Mouse (Mus musculus): ENCODE measurements around the gene Tcf20. TPM values are rescaled to one million over a fixed set of nuclear protein-coding genes. Genes with fewer than 3 reads are reported as not detected.

Tcf20 gene
- total and polyA plus RNA-seq, 2 experiments from 2014 or later = 3.0 to 36.7 TPM

DNA sequence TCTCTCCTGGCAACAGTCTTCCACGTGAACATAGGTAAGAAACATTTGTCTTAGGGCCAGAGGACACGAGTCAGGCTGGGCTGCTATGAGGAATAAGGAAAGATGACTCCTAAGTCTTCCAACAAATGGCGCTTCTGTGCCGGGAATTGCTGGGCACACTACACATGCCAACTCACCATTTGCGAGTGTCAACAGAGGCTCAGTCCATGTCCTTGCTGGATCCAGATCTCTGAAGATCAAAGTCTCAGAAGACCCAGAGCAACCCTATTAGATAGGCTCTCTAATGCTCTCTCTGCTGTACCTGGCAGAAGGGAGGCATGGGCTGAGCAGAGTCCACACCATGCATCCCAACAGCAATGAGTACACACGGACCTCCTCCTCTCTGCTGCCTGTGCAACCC lies 222.8 kb downstream of the Tcf20 start:
- Histone ChIP-seq H3K4me3 (ENCODE audit: low read depth, low read length) (no peak overlapping the region), H3K9me3 (replicated peaks; ENCODE audit: control insufficient read depth, low read length) (no peaks in the 10 kb centered on the region), H3K36me3 (replicated peaks; ENCODE audit: control insufficient read depth, insufficient read depth, low read length) (no peaks in the 10 kb centered on the region), H3K4me1 (ENCODE audit: control insufficient read depth, insufficient read depth) (no peaks in the 10 kb centered on the region), H3K4me2 (ENCODE audit: low read depth, low read length) (no peak overlapping the region), H3K27me3 (ENCODE audit: control insufficient read depth, insufficient read depth, low read length) (no peaks in the 10 kb centered on the region), H3K9ac (replicated peaks; ENCODE audit: low read depth, low read length) (no peak overlapping the region), H3K27ac (ENCODE audit: low read depth) (no peak overlapping the region)
- 72% methylated on average over 6 of the region's 6 CpGs for WGBS
- no peak for TF ChIP-seq EP300 (IDR thresholded peaks at IDR 0.05; ENCODE audit: low read depth)
- no peak for TF ChIP-seq CTCF (IDR thresholded peaks at IDR 0.05; ENCODE audit: low read depth)
- no peak for DNase-seq (ENCODE audit: low spot score)
- no peak for ATAC-seq (ENCODE audit: insufficient read depth, low read depth)

DNA sequence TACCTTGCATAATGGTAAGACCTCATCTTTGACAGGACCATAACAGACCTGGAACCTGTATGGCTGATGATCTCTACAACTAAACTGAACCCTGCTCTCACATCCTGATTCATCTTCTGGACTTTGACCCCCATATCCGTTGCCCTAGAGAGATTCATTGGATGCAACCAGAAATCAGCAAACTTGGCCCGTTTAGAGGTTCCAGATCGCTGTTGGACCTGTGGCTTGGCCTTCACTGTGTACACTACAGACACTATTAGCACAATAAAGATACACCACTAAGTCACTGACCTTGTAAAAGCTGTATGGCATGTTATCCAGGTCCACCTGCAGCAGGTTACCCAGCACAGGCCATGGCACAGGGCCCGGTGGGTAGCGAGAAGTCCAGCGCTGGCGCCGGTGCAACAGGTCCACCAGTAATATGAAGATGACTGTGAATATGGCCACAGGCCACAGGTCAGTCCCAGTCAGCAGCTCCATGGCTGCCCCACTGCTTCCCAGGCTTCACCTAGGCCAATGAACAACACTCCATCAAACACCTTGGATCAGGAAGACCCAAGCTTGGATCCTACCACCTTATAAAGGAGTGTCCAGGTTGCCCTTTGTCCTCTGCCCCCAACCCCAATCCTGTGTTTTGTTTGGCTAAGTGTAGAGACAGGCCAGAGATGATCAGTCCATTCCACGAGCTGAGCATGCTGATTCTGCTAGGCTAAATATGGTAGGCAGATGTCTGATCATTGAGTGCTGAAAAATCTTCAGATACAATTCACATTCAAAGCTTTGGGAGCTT lies 223.8 kb downstream of the Tcf20 start, which contains the start of gene Cyp2d40:
TSS of gene Cyp2d40 (minus strand) at position 553 of the 790 bp plus-strand sequence.
- no peak within 1 kb of the TSS for H3K9ac ChIP-seq (replicated peaks; ENCODE audit: low read depth, low read length)
- no peaks in the 10 kb centered on the region for H3K27me3 ChIP-seq (ENCODE audit: control insufficient read depth, insufficient read depth, low read length)
- no peak within 1 kb of the TSS for H3K4me3 ChIP-seq (ENCODE audit: low read depth, low read length)
- DNase-seq (ENCODE audit: low spot score) = no peak
- H3K4me2 ChIP-seq (ENCODE audit: low read depth, low read length) = no peak within 1 kb of the TSS
- no peaks in the 10 kb centered on the region for H3K36me3 ChIP-seq (replicated peaks; ENCODE audit: control insufficient read depth, insufficient read depth, low read length)
- no peak for ATAC-seq (ENCODE audit: insufficient read depth, low read depth)
- H3K4me1 ChIP-seq (ENCODE audit: control insufficient read depth, insufficient read depth) = no peaks in the 10 kb centered on the region
- no peak within 1 kb of the TSS for H3K27ac ChIP-seq (ENCODE audit: low read depth)
- WGBS = 84% methylated on average over 9 of the region's 9 CpGs
- no peaks in the 10 kb centered on the region for H3K9me3 ChIP-seq (replicated peaks; ENCODE audit: control insufficient read depth, low read length)
- TF ChIP-seq EP300 (IDR thresholded peaks at IDR 0.05; ENCODE audit: low read depth) = no peak
- no peak for TF ChIP-seq CTCF (IDR thresholded peaks at IDR 0.05; ENCODE audit: low read depth)

Small RNAs within 50 kb of the gene (microRNA-seq; reads per million reads assigned to microRNA genes)
- not detected for gene Gm27618
- 5.4 reads per million, percentile 22 among the genes with 10 or more reads in this experiment for gene Mir3080

Other genes starting within 250 kb of the Tcf20 start
- not detected in 2 replicates for gene Cyp2d40, start 223.7 kb downstream of the Tcf20 start, total RNA-seq (2014; rRNA removed; ENCODE audit: low replicate concordance)
- gene Cyp2d40, start 223.7 kb downstream of the Tcf20 start, polyA plus RNA-seq (2015; fragmentation: Nextera tagmentation; extraction: Ambion mirVana) = not detected in 2 replicates
- not detected in 2 replicates for gene Cyp2d26, start 193.6 kb downstream of the Tcf20 start, total RNA-seq (2014; rRNA removed; ENCODE audit: low replicate concordance)
- gene Cyp2d26, start 193.6 kb downstream of the Tcf20 start, polyA plus RNA-seq (2015; fragmentation: Nextera tagmentation; extraction: Ambion mirVana) = not detected in 2 replicates
- 0.38 and 0.54 TPM in 2 replicates for gene Nfam1, start 45.4 kb upstream of the Tcf20 start, total RNA-seq (2014; rRNA removed; ENCODE audit: low replicate concordance)
- gene Nfam1, start 45.4 kb upstream of the Tcf20 start, polyA plus RNA-seq (2015; fragmentation: Nextera tagmentation; extraction: Ambion mirVana) = 0.99 and 1.2 TPM in 2 replicates
- 80.4 and 110 TPM in 2 replicates for gene Serhl, start 101.6 kb upstream of the Tcf20 start, total RNA-seq (2014; rRNA removed; ENCODE audit: low replicate concordance)
- 81.6 and 84.0 TPM in 2 replicates for gene Serhl, start 101.6 kb upstream of the Tcf20 start, polyA plus RNA-seq (2015; fragmentation: Nextera tagmentation; extraction: Ambion mirVana)
- 116 and 121 TPM in 2 replicates for gene Rrp7a, start 134.9 kb upstream of the Tcf20 start, total RNA-seq (2014; rRNA removed; ENCODE audit: low replicate concordance)
- 24.6 and 26.2 TPM in 2 replicates for gene Rrp7a, start 134.9 kb upstream of the Tcf20 start, polyA plus RNA-seq (2015; fragmentation: Nextera tagmentation; extraction: Ambion mirVana)
- gene Poldip3, start 161.5 kb upstream of the Tcf20 start, total RNA-seq (2014; rRNA removed; ENCODE audit: low replicate concordance) = 60.4 and 63.6 TPM in 2 replicates
- gene Poldip3, start 161.5 kb upstream of the Tcf20 start, polyA plus RNA-seq (2015; fragmentation: Nextera tagmentation; extraction: Ambion mirVana) = 36.4 and 38.3 TPM in 2 replicates
- gene Cyb5r3, start 184.7 kb upstream of the Tcf20 start, total RNA-seq (2014; rRNA removed; ENCODE audit: low replicate concordance) = 125 and 166 TPM in 2 replicates
- 113 and 117 TPM in 2 replicates for gene Cyb5r3, start 184.7 kb upstream of the Tcf20 start, polyA plus RNA-seq (2015; fragmentation: Nextera tagmentation; extraction: Ambion mirVana)